Mouse (Mus musculus) hindbrain, postnatal 0 days (tissue): ENCODE measurements around the gene Ice2. TPM values are rescaled to one million over a fixed set of nuclear protein-coding genes. Genes with fewer than 3 reads are reported as not detected.

Experiments
- ATAC-seq: fragments of 200-750 bp; cut with Nextera tagmentation; 2 replicates; pipeline ENCODE4 v1.8.0; 2017; ENCODE audit warnings: mild to moderate bottlenecking, moderate TSS enrichment, moderate library complexity
- DNase-seq: peaks from one replicate; pipeline ENCODE4 v3.0.0-alpha.2; 2015; ENCODE audit warnings: low spot score
- H3K27ac ChIP-seq: fragments of 300-500 bp; sonication (generic); 2 replicates; pipeline ENCODE4 v1.5.1; 2014; ENCODE audit warnings: mild to moderate bottlenecking
- H3K27me3 ChIP-seq: fragments of 300-500 bp; sonication (generic); 2 replicates; pipeline ENCODE4 v1.6.1; 2014; ENCODE audit warnings: low read length, mixed read lengths; ENCODE audit not compliant: insufficient read depth
- H3K36me3 ChIP-seq: fragments of 300-500 bp; sonication (generic); 2 replicates; pipeline ENCODE4 v1.6.1; 2014; ENCODE audit warnings: low read length, mixed read lengths; ENCODE audit not compliant: insufficient read depth
- H3K4me1 ChIP-seq: fragments of 300-500 bp; sonication (generic); 2 replicates; pipeline ENCODE4 v1.6.1; 2014; ENCODE audit warnings: antibody characterized with exemption, low read length, mixed read lengths; ENCODE audit not compliant: insufficient read depth
- H3K4me2 ChIP-seq: fragments of 300-500 bp; sonication (generic); 2 replicates; pipeline ENCODE4 v1.6.1; 2014; ENCODE audit warnings: low read depth, mild to moderate bottlenecking, low read length, moderate library complexity, mixed read lengths
- H3K4me3 ChIP-seq: fragments of 300-500 bp; sonication (generic); 2 replicates; pipeline ENCODE4 v1.5.1; 2014; ENCODE audit warnings: low read length
- H3K9ac ChIP-seq: fragments of 300-500 bp; sonication (generic); replicated peaks from 2 replicates; pipeline ENCODE4 v1.6.1; 2014; ENCODE audit warnings: mild to moderate bottlenecking, low read length, moderate library complexity, mixed read lengths
- H3K9me3 ChIP-seq: fragments of 300-500 bp; sonication (generic); 2 replicates; pipeline ENCODE4 v1.6.1; 2016; ENCODE audit warnings: low read length, mixed read lengths
- CTCF ChIP-seq: IDR thresholded peaks from 2 replicates; pipeline ENCODE4 v1.5.1; 2016; ENCODE audit warnings: antibody characterized with exemption, control low read depth, low read depth
- WGBS: fragments of 180-500 bp; shearing (Covaris S2); extraction: QIAGEN DNeasy Blood & Tissue Kit; methylation state at CpG from one replicate; pipeline ENCODE4 v1.1.7; 2014; 5-methylcytosine and 5-hydroxymethylcytosine counted together
- polyA plus RNA-seq: library from polyadenylated mRNA; unstranded; fragments of >200 nt; fragmentation: Nextera tagmentation; extraction: Ambion mirVana; gene quantifications from 2 replicates; pipeline ENCODE4 v1.2.1, GENCODE M21; 2015
- total RNA-seq: library from RNA; depleted of rRNA; stranded (reverse); fragments of >200 nt; gene quantifications from 2 replicates; pipeline ENCODE4 v1.2.3, GENCODE M21; 2014

Gene Ice2
- total and polyA plus RNA-seq, 2 experiments from 2014 or later, result 7.3 to 9.1 TPM

GRCm38 (mm10) chr9:69457143-69457542 is 59.4 kb downstream of the Ice2 start:
- Histone ChIP-seq H3K9ac (no peak overlapping the region), H3K27me3 (no peaks in the 10 kb centered on the region), H3K36me3 (no peaks in the 10 kb centered on the region), H3K9me3 (no peaks in the 10 kb centered on the region), H3K4me3 (no peak overlapping the region), H3K27ac (0 out of 2 replicates have a peak overlapping the region, but pooled peaks have one; percentile 27), H3K4me2 (no peak overlapping the region), H3K4me1 (peaks cover 21% of the 10 kb centered on the region)
- no peak for DNase-seq
- no peak for TF ChIP-seq CTCF
- WGBS, result 90% methylated on average over 3 of the region's 3 CpGs
- no peak for ATAC-seq

DNA sequence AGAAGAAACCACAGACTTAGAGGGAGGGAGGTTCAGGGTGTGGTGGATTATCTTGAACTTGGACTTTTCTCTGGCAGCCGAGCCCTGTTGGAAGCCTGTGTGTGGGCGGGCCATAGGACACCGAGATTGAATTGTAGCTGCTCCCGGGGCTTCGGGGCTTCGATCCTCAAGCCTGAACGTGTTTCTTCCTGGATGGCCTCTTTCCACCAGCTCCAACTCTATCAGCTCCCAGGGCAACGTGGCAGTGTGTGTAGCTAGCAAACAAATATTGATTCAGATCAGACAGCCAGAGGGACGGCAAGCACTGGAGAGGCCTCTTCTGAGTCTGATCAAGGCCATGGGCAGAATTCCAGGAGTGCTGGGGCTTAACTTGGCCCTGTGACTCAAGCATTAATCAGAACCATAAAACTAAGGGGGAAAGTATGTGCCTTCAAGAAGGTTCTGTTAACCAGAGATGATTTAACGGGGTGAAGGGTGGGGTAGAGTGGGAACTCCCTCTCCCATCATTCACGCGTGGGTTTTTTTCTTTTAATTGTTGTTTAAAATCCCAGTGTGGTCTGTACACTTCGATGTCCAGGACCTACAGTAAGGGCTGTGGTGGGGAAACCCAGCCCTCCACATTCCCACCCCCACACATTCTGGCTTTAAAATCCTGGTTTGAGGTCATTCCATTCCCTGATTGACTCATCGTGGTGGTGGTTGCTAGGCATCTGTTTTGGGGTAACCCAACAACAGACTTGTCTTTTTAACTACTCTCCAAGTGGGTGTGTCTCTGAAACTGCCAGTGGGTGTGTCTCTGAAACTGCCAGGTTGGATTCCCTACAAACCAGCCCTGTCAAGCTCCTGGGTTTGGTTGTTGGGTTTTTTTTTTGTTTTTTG is 60.3 kb downstream of the Ice2 start:
- no peak overlapping the region for H3K4me2 ChIP-seq
- ATAC-seq (0 out of 2 replicates have a peak, but pooled peaks have one; percentile 25), DNase-seq (peak; percentile 61)
- H3K9me3 ChIP-seq, result no peaks in the 10 kb centered on the region
- WGBS, result 37% methylated on average over 14 of the region's 14 CpGs
- no peaks in the 10 kb centered on the region for H3K27me3 ChIP-seq
- TF ChIP-seq CTCF, result no peak
- peaks cover 21% of the 10 kb centered on the region for H3K4me1 ChIP-seq
- H3K9ac ChIP-seq, result no peak overlapping the region; the same call in 1 of the 2 replicates
- H3K36me3 ChIP-seq, result no peaks in the 10 kb centered on the region
- H3K27ac ChIP-seq, result peak overlapping the region; percentile 27; the same call in 1 of the 2 replicates
- no peak overlapping the region for H3K4me3 ChIP-seq

DNA sequence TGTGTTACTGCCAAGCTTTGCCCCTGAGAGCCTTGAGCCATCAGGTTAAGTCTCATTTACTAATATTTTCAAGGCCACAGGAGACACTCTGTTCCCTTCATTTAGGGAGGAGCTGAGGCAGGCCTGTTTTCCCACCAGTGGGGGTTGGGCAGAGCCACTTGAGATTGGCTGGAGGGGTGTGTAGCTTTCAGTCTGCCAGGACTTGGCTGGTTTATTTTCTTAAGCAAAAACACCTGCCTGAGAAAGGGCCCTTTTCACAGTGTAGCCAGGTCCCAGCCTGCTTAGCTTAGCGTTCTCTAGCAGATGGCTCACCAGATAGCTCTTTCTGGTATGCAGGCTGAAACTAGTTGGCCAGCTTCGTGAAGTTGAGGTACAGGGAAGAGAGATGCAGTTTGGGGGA is 61.3 kb downstream of the Ice2 start:
- H3K9ac ChIP-seq, result no peak overlapping the region
- peaks cover 12% of the 10 kb centered on the region for H3K4me1 ChIP-seq
- H3K9me3 ChIP-seq, result no peaks in the 10 kb centered on the region
- no peak overlapping the region for H3K27ac ChIP-seq
- H3K4me2 ChIP-seq, result no peak overlapping the region
- ATAC-seq, result no peak
- DNase-seq, result no peak
- no peaks in the 10 kb centered on the region for H3K36me3 ChIP-seq
- no peak for TF ChIP-seq CTCF
- no peaks in the 10 kb centered on the region for H3K27me3 ChIP-seq
- WGBS, result 39% methylated on average over 2 of the region's 2 CpGs
- H3K4me3 ChIP-seq, result no peak overlapping the region

- Histone ChIP-seq H3K9me3 (no peaks in the 10 kb centered on the region), H3K27me3 (no peaks in the 10 kb centered on the region), H3K9ac (no peak overlapping the region), H3K4me2 (no peak overlapping the region), H3K27ac (no peak overlapping the region), H3K4me3 (no peak overlapping the region), H3K4me1 (peaks cover 9% of the 10 kb centered on the region; the same call in 1 of the 2 replicates), H3K36me3 (no peaks in the 10 kb centered on the region)
- WGBS, result 88% methylated on average over 7 of the region's 7 CpGs
- DNase-seq (no peak), ATAC-seq (no peak)
- no peak for TF ChIP-seq CTCF
Measured at GRCm38 (mm10) chr9:69459876-69460275, 62.2 kb downstream of the Ice2 start.

- Histone ChIP-seq H3K9me3 (no peaks in the 10 kb centered on the region), H3K4me1 (0 out of 2 replicates have a peak, but pooled peaks cover 5% of the 10 kb centered on the region), H3K4me2 (no peak overlapping the region), H3K36me3 (no peaks in the 10 kb centered on the region), H3K9ac (no peak overlapping the region), H3K4me3 (no peak overlapping the region), H3K27ac (no peak overlapping the region), H3K27me3 (no peaks in the 10 kb centered on the region)
- no peak for ATAC-seq
- TF ChIP-seq CTCF, result no peak
- WGBS, result 77% methylated on average over 2 of the region's 2 CpGs
- DNase-seq, result no peak
Measured at GRCm38 (mm10) chr9:69463046-69463445, 65.3 kb downstream of the Ice2 start.

- Histone ChIP-seq H3K4me1 (peaks cover 4% of the 10 kb centered on the region; the same call in 1 of the 2 replicates), H3K9me3 (no peaks in the 10 kb centered on the region), H3K9ac (no peak overlapping the region), H3K36me3 (no peaks in the 10 kb centered on the region), H3K27me3 (no peaks in the 10 kb centered on the region), H3K4me2 (no peak overlapping the region), H3K27ac (no peak overlapping the region), H3K4me3 (no peak overlapping the region)
- peak; percentile 38 for DNase-seq
- TF ChIP-seq CTCF, result peak; percentile 31
- no peak for ATAC-seq
- WGBS, result 77% methylated on average over 6 of the region's 6 CpGs
Measured at GRCm38 (mm10) chr9:69464109-69464756, 66.5 kb downstream of the Ice2 start.
